Mouse (Mus musculus) liver, adult 2 months (tissue): ENCODE results near the gene Myo5a. TPM values are rescaled to one million over a fixed set of nuclear protein-coding genes. Genes with fewer than 3 reads are reported as not detected.
A peak's percentile ranks its signal among the peaks of the same experiment; 100 is the strongest.

ENCODE experiments used
- DNase-seq: peaks from one replicate; pipeline ENCODE4 v3.0.0-alpha.2; 2011; ENCODE audit warnings: low read depth, low spot score; ENCODE audit errors: extremely low read depth
- H3K27ac ChIP-seq: fragments of 200-500 bp; replicated peaks from 2 replicates; pipeline ENCODE4 v1.5.1; 2012; ENCODE audit warnings: low read depth, mild to moderate bottlenecking, control low read depth, inconsistent platforms, low read length; ENCODE audit not compliant: insufficient read depth
- H3K27me3 ChIP-seq: fragments of 200-500 bp; 2 replicates; pipeline ENCODE4 v1.6.1; 2012; ENCODE audit warnings: mild to moderate bottlenecking, moderate library complexity, low read length, inconsistent platforms; ENCODE audit not compliant: control insufficient read depth, insufficient read depth
- H3K36me3 ChIP-seq: fragments of 200-500 bp; 2 replicates; pipeline ENCODE4 v1.6.1; 2012; ENCODE audit warnings: low read length, inconsistent platforms; ENCODE audit not compliant: control insufficient read depth, insufficient read depth
- H3K4me1 ChIP-seq: fragments of 200-500 bp; 2 replicates; pipeline ENCODE4 v1.6.1; 2011; ENCODE audit warnings: low read length; ENCODE audit not compliant: control insufficient read depth, insufficient read depth
- H3K4me3 ChIP-seq: fragments of 200-500 bp; 2 replicates; pipeline ENCODE4 v1.5.1; 2011; ENCODE audit warnings: low read depth, mild to moderate bottlenecking, control low read depth, low read length, moderate library complexity; ENCODE audit not compliant: insufficient read depth
- H3K79me2 ChIP-seq: fragments of 200-500 bp; 2 replicates; pipeline ENCODE4 v1.6.1; 2012; ENCODE audit warnings: inconsistent platforms, mild to moderate bottlenecking, low read length, moderate library complexity; ENCODE audit not compliant: control insufficient read depth, insufficient read depth
- H3K9ac ChIP-seq: fragments of 200-500 bp; 2 replicates; pipeline ENCODE4 v1.6.1; 2012; ENCODE audit warnings: low read depth, mild to moderate bottlenecking, control low read depth, inconsistent platforms, low read length
- CTCF ChIP-seq: fragments of 200-500 bp; IDR thresholded peaks from 2 replicates; pipeline ENCODE4 v1.5.1; 2011; ENCODE audit warnings: low read depth, low read length, control low read depth
- POLR2A ChIP-seq: fragments of 200-500 bp; IDR thresholded peaks from 2 replicates; pipeline ENCODE4 v1.6.1; 2011; ENCODE audit warnings: low read length, control low read depth; ENCODE audit not compliant: insufficient read depth; ENCODE audit errors: extremely low read depth
- WGBS: fragments of 180-500 bp; shearing (Covaris S2); methylation state at CpG from one replicate; pipeline ENCODE4 v1.1.7; 2018; 5-methylcytosine and 5-hydroxymethylcytosine counted together
- polyA plus RNA-seq: library from polyadenylated mRNA; depleted of rRNA; stranded (reverse); fragments of >200 nt; gene quantifications from 2 replicates; pipeline ENCODE4 v1.2.3, GENCODE M21; 2012
- total RNA-seq: library from RNA; depleted of rRNA; stranded (reverse); fragments of >200 nt; gene quantifications from 2 replicates; pipeline ENCODE4 v1.2.3, GENCODE M21; 2014

Myo5a gene
- total and polyA plus RNA-seq, 2 experiments, result 0.17 to 0.74 TPM

GRCm38 (mm10) chr9:75051841-75052240, 19.0 kb upstream of the Myo5a start:
- Histone ChIP-seq H3K9ac (no peak overlapping the region), H3K4me3 (no peak overlapping the region), H3K4me1 (peaks cover 11% of the 10 kb centered on the region; the same call in 1 of the 2 replicates), H3K36me3 (peaks cover 13% of the 10 kb centered on the region), H3K27ac (no peak overlapping the region), H3K27me3 (no peaks in the 10 kb centered on the region), H3K79me2 (peaks cover 12% of the 10 kb centered on the region)
- DNase-seq, result no peak
- TF ChIP-seq CTCF (no peak), POLR2A (no peak)
- 79% methylated on average over 4 of the region's 4 CpGs for WGBS

GRCm38 (mm10) chr9:75055046-75055445, 15.8 kb upstream of the Myo5a start:
- WGBS, result 85% methylated on average over 5 of the region's 5 CpGs

GRCm38 (mm10) chr9:75064678-75065331, 6.0 kb upstream of the Myo5a start:
- no peak overlapping the region for H3K27ac ChIP-seq
- 0 out of 2 replicates have a peak, but pooled peaks cover 2% of the 10 kb centered on the region for H3K27me3 ChIP-seq
- TF ChIP-seq CTCF (no peak), POLR2A (no peak)
- H3K4me1 ChIP-seq, result no peaks in the 10 kb centered on the region
- no peak overlapping the region for H3K4me3 ChIP-seq
- no peaks in the 10 kb centered on the region for H3K79me2 ChIP-seq
- H3K9ac ChIP-seq, result no peak overlapping the region
- 75% methylated on average over 9 of the region's 9 CpGs for WGBS
- no peak for DNase-seq
- H3K36me3 ChIP-seq, result peaks cover 6% of the 10 kb centered on the region

More at GRCm38 (mm10) chr9:75055046-75055445, 15.8 kb upstream of the Myo5a start:
- peaks cover 32% of the 10 kb centered on the region for H3K36me3 ChIP-seq
- DNase-seq, result no peak
- peaks cover under 1% of the 10 kb centered on the region for H3K79me2 ChIP-seq
- no peak overlapping the region for H3K9ac ChIP-seq
- H3K27me3 ChIP-seq, result no peaks in the 10 kb centered on the region
- H3K27ac ChIP-seq, result no peak overlapping the region
- TF ChIP-seq CTCF (no peak), POLR2A (no peak)
- no peak overlapping the region for H3K4me3 ChIP-seq
- H3K4me1 ChIP-seq, result peaks cover 1% of the 10 kb centered on the region; the same call in 1 of the 2 replicates

GRCm38 (mm10) chr9:75071029-75071705, 352 bp downstream of the Myo5a start:
- WGBS, result under 1% methylated on average over 65 of the region's 92 CpGs
- Histone ChIP-seq H3K4me1 (peaks cover 5% of the 10 kb centered on the region; the same call in 1 of the 2 replicates), H3K27ac (no peak overlapping the region), H3K79me2 (no peaks in the 10 kb centered on the region), H3K36me3 (no peaks in the 10 kb centered on the region), H3K4me3 (peak overlapping the region; percentile 78), H3K27me3 (peaks cover 16% of the 10 kb centered on the region), H3K9ac (peak overlapping the region; percentile 81)
- DNase-seq, result no peak
- TF ChIP-seq CTCF (no peak), POLR2A (no peak)

GRCm38 (mm10) chr9:75071706-75072192, 934 bp downstream of the Myo5a start:
- peak overlapping the region; percentile 81 for H3K9ac ChIP-seq
- H3K36me3 ChIP-seq, result no peaks in the 10 kb centered on the region
- H3K79me2 ChIP-seq, result no peaks in the 10 kb centered on the region
- H3K27me3 ChIP-seq, result peaks cover 16% of the 10 kb centered on the region
- H3K27ac ChIP-seq, result no peak overlapping the region
- WGBS, result 3% methylated on average over 29 of the region's 29 CpGs
- H3K4me3 ChIP-seq, result peak overlapping the region; percentile 78
- TF ChIP-seq CTCF, result no peak
- TF ChIP-seq POLR2A, result no peak
- H3K4me1 ChIP-seq, result peaks cover 5% of the 10 kb centered on the region; the same call in 1 of the 2 replicates
- no peak for DNase-seq

GRCm38 (mm10) chr9:75072361-75072760, 1.5 kb downstream of the Myo5a start:
- no peaks in the 10 kb centered on the region for H3K79me2 ChIP-seq
- no peak for DNase-seq
- 72% methylated on average over 3 of the region's 3 CpGs for WGBS
- no peaks in the 10 kb centered on the region for H3K36me3 ChIP-seq
- H3K27ac ChIP-seq, result no peak overlapping the region
- H3K4me1 ChIP-seq, result peaks cover 5% of the 10 kb centered on the region; the same call in 1 of the 2 replicates
- H3K4me3 ChIP-seq, result no peak overlapping the region
- no peak overlapping the region for H3K9ac ChIP-seq
- H3K27me3 ChIP-seq, result peaks cover 16% of the 10 kb centered on the region
- no peak for TF ChIP-seq CTCF
- TF ChIP-seq POLR2A, result no peak
